Mouse (Mus musculus): Measurements from ENCODE around the gene Fndc1. TPM values are rescaled to one million over a fixed set of nuclear protein-coding genes. Genes with fewer than 3 reads are reported as not detected.

The Fndc1 gene
- under 1 TPM in 1 of 2 experiments, not detected in 1; 0.13 TPM for polyA plus RNA-seq (2017; shearing (Covaris generic))

DNA sequence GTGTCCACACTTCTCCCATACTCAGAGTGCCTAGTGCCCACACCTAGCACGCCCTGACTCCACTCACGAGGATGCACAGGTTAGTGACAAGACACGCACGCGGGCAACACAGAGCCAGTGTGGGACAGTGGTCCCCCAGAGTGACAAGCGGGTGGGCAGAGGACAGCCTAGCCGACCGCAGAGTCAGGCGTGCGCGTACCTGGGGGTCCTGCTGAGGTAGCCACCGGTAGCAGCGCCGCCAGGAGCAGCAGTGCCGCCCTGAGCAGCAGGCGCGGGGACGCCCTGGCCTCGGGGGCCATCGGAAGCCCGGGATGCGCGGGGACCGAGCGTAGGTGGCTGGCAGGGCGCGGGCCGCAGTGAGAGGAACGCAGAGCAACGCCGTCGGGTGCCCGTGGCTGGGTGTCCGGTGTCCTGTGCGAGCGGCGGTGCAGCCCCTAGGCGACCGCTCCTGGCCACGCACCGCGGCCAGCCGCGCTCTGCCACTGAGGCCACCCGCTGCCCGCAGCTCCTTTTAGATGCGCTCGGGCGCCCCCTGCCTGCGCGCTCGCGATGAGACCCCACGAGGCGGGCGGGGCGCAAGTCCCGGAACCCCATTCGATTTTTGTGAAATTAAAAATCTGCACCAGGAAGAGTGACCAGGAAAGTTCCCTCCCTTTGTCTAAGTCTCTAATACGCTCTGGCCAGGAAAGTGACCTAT lies at the start of gene Fndc1:
Fndc1 (minus strand) TSS at position 484 of the 697 bp plus-strand sequence.
- no peak for ATAC-seq

DNA sequence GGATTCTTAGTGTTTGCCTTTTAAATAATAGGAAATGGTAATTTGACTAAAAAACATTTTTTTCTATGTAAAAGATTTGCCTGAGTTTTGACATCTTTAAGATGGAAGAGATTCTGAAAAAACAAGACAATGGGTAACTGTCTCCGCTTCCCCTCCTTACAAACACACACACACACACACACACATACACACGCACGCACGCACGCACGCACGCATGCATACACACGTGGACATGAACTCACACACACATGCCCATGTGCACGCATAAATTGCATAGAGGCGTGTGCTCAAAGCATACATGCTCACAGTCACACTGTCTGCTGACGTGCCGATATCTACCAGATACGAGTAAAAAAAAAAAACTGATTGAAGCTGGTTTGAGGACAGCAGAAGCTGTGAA lies 49.4 kb upstream of the Fndc1 start:
- no peak for ATAC-seq

DNA sequence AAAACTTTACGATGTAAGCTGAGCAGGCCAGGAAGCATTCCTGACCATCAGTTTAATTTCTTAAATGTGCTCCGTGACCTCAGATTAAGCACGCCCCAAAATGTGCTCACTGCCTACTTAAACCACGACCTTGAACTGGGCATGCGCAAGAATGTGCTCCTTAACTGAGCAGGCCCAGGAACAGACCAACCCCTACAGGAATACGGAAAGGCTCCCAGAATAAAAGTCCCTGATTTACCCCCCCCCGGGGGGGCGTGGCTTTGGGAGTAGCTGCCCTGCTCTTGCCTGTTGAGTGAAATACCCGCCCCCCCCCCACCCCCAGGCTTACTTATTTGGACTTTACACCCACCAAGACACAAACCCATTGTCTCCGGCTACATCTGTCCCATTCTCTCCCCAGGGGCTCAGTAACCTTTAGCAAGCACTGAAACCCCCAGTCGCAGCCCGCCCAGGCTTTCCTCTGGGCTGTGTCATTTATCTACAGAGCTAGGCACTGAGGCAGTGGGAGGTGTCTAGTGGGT lies 48.9 kb upstream of the Fndc1 start:
- no peak for ATAC-seq

- peak; percentile 78 for ATAC-seq
Measured at GRCm38 (mm10) chr17:7874776-7875531, 47.9 kb upstream of the Fndc1 start.

DNA sequence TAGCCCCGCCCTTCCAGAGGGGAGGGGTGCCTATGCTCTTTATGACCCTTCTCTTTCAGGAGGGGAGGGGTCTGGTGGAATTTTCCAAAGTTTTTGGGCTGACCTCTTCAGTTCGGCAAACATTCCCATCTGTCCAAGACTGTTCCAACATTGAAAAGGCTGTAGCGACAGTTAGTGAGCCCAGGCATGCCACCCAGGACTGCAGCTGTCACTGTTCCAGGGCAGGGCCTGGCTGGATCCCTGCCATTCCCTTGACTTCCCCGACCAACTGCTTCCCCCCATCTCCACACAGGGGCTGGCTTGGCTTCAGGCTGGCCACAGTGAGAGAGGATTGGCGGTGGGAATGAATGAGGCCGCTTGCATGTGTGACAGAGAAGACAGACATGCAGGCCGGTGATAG lies 46.3 kb upstream of the Fndc1 start:
- no peak for ATAC-seq

GRCm38 (mm10) chr17:7871800-7872199 lies 44.7 kb upstream of the Fndc1 start:
- peak; percentile 44 for ATAC-seq

DNA sequence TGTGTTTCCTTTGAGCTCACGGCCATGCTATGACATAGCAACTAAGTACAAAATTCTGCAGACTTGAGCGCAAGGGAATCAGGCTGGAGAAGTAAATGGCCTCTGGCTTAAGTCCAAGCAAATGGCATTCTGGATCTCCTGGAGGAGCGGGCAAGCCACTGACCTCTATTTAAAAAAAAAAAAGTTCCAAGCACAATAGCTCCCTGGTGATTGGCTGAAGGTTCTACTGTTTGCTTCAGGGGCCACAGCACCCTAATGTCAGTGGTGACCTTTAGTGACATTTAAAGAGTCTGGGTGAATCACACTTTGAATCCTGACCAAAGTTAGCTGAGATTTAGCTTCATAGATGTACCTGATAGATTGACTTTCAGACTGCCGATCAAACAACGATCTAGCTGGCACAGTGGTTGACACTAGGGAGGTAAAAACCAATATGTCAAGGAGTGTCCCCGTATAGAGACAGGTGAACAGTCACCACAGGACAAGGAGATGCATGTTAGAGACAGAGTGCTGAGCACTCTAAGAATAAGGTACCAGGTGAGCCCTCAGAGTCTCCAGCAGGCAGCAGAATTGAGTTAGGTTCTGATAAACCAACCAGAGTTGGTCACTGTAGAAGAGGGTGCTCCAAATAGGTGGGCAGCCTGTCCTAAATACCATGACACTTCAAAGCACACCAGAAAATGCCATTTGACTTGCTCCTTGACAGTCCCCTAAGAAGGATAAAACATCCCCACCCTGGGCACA lies 43.9 kb upstream of the Fndc1 start:
- ATAC-seq = no peak

- no peak for ATAC-seq
Measured at GRCm38 (mm10) chr17:7869114-7869513, 42.0 kb upstream of the Fndc1 start.

DNA sequence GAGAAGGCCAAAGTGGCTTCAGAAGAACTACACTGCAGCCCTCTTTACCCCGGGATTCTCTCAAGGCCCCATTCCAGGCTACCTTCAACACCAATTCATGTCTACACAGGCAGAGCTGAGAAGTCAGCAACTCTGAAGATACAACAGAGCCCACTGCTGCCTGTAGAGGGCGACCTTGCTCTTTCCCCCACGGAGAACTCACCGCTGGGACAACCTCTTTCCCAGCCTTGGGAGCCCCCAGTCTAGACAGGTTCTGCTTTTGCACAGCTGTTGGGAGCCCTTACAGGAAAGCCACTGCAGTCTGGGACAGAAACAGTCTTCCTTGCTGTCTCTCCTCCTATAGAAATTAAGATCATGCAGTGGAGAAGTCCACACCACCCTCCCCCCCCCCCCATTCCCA lies 41.5 kb upstream of the Fndc1 start:
- ATAC-seq = peak; percentile 31

GRCm38 (mm10) chr17:7864740-7865139 lies 37.6 kb upstream of the Fndc1 start:
- peak; percentile 37 for ATAC-seq

DNA sequence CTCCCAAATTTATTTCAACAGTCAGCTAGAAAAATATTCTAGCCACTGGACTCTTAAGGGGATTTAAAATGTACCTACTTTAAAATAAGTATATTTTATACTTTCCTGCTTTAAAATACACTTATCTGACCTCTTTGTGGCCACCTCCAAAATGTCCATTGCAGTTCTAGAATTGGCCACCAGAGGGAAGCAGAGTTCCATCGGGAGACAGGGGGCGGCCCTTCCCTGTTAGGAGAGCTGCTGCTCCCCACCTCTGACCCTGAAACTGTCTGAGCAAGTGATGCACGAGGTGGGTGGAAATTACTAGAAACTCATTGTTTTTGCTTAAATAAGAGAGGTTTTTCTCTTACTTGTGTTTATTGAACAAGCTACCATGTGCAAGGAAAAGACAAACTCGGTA lies 36.6 kb upstream of the Fndc1 start:
- peak; percentile 18 for ATAC-seq

DNA sequence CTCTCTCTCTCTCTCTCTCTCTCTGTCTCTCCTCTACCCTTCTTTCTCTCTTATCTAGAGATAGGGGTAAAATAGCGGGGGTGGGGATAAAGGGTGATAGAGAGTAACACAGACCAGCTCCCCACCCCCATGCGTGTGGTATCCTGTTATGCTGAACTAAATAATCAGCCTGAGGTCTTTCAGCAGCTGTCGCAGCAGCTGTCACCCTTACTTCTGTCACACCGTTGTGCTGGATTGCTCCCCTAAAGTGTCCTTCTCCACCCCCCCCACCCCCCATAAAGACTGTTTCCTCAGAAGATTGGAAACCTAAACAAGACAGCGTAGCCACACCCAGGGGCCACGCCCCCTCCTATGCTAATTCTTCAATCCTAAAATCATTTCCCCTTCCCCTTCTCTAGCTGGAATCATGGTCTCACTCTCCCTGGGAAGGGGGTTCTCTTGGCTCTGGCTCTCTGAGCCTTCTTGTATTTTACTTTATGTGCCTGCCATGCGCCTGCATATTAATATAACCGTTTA lies 33.8 kb upstream of the Fndc1 start:
- ATAC-seq = no peak

- no peak for ATAC-seq
Measured at GRCm38 (mm10) chr17:7857658-7858057, 30.6 kb upstream of the Fndc1 start.

GRCm38 (mm10) chr17:7855851-7856250 lies 28.7 kb upstream of the Fndc1 start:
- ATAC-seq = no peak

DNA sequence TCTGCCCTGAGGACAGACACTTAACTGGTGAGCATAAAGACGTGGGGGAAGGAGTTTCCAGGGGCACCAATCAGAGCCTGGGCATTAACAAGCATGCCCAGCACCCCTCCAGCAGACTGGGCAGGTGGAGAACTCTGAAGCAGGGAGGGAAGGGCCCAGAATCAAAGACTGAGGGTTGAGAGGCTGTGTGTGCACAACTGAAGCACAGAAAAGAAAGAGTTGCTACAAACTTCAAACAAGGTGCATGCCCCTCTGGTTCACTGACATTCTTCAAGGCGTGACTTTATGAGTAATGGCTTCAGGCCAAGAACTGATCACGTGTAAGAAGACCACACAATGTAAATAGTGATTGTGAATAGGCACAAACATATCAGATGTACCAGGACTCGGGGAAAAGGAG lies 24.9 kb upstream of the Fndc1 start:
- no peak for ATAC-seq

DNA sequence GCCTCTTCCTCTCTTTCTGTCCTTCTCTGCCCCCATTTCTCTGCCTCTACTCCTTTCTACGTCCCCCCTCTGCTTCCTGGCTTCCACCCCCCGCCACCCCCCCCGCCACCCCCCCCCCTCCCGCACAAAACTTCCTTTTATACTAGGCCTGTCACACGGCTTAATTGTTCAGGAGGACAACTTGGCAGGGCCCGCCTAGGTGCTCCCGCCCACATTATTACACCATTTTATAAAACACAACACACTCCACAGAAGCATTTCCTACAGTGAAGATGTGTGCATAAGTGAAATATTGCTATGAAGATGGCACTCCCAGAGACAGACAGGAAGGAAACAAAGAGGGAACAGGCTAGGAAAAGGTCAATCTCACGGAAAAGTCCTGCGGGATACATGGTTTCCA lies 24.4 kb upstream of the Fndc1 start:
- ATAC-seq = no peak

DNA sequence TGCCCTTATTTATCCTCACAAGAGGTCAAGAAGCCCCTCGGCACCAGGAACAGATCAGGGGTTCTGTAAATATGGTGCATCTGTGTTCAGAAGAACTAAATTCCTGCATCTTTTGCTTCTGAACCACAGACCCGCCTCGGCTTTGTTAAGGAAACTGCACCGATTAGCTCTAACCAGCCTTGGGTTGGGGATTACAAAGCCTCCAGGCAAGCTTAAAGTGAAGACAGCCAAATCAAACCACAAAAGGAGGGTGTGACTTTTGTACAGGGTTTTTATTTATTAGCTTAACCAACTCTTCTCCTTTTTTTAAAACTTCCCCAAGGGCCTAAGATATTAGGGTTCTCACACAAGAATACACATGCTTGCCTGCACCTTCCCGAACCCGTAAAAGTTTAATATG lies 23.1 kb upstream of the Fndc1 start:
- ATAC-seq = no peak

- no peak for ATAC-seq
Measured at GRCm38 (mm10) chr17:7840505-7841290, 13.6 kb upstream of the Fndc1 start.

GRCm38 (mm10) chr17:7827586-7827985 lies 484 bp upstream of the Fndc1 start:
- ATAC-seq = no peak

DNA sequence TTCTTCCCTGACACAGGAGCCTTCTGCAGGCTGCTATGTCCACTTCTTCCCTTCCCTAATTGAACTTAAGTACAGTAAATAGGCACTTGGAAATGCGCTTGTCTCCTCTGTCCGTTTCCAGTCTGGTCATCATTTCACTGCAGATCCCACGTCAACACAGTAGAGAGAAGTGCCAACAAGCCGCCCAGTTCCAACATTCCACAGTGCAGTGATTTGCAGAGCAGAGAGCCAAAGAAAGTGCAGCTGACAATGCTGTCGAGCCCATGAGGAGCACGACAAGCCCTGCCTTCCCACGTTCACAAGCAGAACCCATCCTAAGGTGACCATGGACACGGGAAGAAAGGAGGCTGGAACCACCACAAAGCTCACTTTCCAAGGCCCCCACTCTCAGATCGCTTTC lies 1.7 kb downstream of the Fndc1 start:
- ATAC-seq = no peak

DNA sequence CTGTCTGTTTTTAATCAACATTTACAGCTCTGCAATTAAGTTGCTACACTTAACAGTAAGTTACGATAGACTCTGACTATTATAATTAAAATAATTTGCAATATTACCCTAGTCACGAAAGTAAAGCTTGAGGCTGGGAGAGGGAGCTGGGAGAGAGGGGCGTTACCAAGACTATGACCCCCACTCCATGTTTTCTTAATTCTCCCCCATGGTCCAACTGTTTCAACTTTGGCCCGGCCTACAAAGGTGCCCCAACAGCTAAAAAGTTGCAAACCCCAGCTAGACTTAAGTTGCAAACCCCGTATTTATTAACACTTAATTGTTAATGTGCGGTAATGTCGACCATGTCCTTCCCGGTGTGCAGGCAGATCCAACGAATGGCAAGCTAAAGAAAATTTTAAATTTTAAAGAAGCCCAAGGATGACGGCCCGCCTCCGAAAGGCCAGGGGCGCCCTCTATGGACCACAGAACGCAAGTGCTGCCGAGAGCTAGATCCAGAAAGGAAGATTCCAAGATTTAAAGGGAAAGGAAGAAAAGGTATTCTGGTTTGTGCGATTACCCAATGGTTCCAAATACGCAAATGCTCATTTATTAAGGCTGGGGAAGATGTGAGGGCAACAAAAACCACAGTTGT lies 5.4 kb downstream of the Fndc1 start:
- ATAC-seq = no peak

- ATAC-seq = no peak
Measured at GRCm38 (mm10) chr17:7820176-7820575, 6.9 kb downstream of the Fndc1 start.
